Mouse (Mus musculus) erythroblast, embryonic 14.5 days (primary cell): ENCODE results near the gene Upb1. TPM values are rescaled to one million over a fixed set of nuclear protein-coding genes. Genes with fewer than 3 reads are reported as not detected.

ENCODE experiments used
- H3K27me3 ChIP-seq: 2 replicates; pipeline ENCODE4 v1.6.1; 2012; ENCODE audit warnings: inconsistent platforms; ENCODE audit not compliant: control insufficient read depth
- H3K36me3 ChIP-seq: 2 replicates; pipeline ENCODE4 v1.6.1; 2012; ENCODE audit warnings: mild to moderate bottlenecking, inconsistent platforms; ENCODE audit not compliant: control insufficient read depth
- H3K4me1 ChIP-seq: 2 replicates; pipeline ENCODE4 v1.6.1; 2012; ENCODE audit warnings: inconsistent platforms; ENCODE audit not compliant: control insufficient read depth
- H3K4me3 ChIP-seq: replicated peaks from 2 replicates; pipeline ENCODE3; 2012; ENCODE audit warnings: moderate library complexity, mild to moderate bottlenecking, inconsistent platforms
- H3K9me3 ChIP-seq: 2 replicates; pipeline ENCODE4 v1.6.1; 2012; ENCODE audit warnings: low read length, inconsistent platforms, mixed read lengths; ENCODE audit not compliant: control insufficient read depth
- GATA1 ChIP-seq: IDR thresholded peaks from 2 replicates; pipeline ENCODE4 v1.6.1; 2012; ENCODE audit warnings: low read length, inconsistent platforms, mixed read lengths
- TAL1 ChIP-seq: IDR thresholded peaks from 3 replicates; pipeline ENCODE4 v1.6.1; 2012; ENCODE audit warnings: low read length, inconsistent platforms, mixed read lengths
- polyA plus RNA-seq: library from polyadenylated mRNA; stranded (reverse); fragments of >175 nt; gene quantifications from 2 replicates; pipeline ENCODE4 v1.2.3, GENCODE M21; 2012

The Upb1 gene
- polyA plus RNA-seq, 1 experiment, result not detected

GRCm38 (mm10) chr10:75417363-75418042 is 16.6 kb downstream of the Upb1 start:
- TF ChIP-seq GATA1, result no peak
- no peak for TF ChIP-seq TAL1
- H3K27me3 ChIP-seq, result no peaks in the 10 kb centered on the region
- H3K36me3 ChIP-seq, result no peaks in the 10 kb centered on the region
- no peak overlapping the region for H3K4me3 ChIP-seq
- no peaks in the 10 kb centered on the region for H3K4me1 ChIP-seq
- no peaks in the 10 kb centered on the region for H3K9me3 ChIP-seq

DNA sequence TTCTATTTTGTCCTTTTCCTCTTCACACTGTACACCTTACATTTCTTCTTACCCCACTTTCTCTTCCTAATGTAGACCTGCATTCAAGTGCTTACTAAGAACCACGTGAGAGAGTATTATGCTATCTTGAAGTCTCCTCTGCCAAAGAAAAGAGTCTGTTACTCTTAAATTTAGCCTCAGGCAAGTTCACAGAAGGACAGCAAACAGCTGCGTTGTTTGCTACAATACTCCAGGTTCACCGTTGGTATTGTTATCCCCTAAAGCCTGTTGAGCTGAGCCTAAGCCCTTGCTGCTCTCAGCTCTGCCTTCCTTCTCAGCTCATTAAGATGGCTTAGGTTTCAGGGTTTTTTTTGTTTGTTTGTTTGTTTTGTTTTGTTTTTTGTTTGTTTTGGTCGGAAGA is 17.8 kb downstream of the Upb1 start:
- no peak for TF ChIP-seq GATA1

DNA sequence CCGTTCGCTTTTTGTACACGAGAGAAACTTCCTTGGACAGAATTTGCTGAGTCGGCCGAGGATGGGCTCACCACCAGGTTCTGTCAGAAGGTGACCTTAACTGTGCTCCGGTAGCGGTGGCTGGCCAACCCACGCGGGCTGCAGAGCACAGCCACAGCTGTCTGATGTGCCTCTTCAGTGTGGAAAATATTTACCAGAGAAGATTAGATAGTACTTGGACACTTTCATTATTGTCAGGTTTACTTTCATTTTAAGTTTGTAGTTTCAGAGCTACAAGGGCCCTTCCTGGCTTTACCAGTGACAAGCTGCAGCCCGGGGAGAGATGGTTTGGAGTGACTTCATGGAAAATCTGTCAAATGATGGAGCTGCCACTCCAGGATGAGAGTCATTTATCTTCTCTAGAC is 23.6 kb downstream of the Upb1 start:
- no peaks in the 10 kb centered on the region for H3K36me3 ChIP-seq
- H3K4me3 ChIP-seq, result no peak overlapping the region
- TF ChIP-seq TAL1 (no peak), GATA1 (no peak)
- 0 out of 2 replicates have a peak, but pooled peaks cover 2% of the 10 kb centered on the region for H3K9me3 ChIP-seq
- H3K27me3 ChIP-seq, result no peaks in the 10 kb centered on the region
- H3K4me1 ChIP-seq, result no peaks in the 10 kb centered on the region

More for the DNA sequence above, 17.8 kb downstream of the Upb1 start:
- Histone ChIP-seq H3K4me1 (no peaks in the 10 kb centered on the region), H3K9me3 (0 out of 2 replicates have a peak, but pooled peaks cover 2% of the 10 kb centered on the region), H3K36me3 (no peaks in the 10 kb centered on the region), H3K27me3 (no peaks in the 10 kb centered on the region), H3K4me3 (no peak overlapping the region)

DNA sequence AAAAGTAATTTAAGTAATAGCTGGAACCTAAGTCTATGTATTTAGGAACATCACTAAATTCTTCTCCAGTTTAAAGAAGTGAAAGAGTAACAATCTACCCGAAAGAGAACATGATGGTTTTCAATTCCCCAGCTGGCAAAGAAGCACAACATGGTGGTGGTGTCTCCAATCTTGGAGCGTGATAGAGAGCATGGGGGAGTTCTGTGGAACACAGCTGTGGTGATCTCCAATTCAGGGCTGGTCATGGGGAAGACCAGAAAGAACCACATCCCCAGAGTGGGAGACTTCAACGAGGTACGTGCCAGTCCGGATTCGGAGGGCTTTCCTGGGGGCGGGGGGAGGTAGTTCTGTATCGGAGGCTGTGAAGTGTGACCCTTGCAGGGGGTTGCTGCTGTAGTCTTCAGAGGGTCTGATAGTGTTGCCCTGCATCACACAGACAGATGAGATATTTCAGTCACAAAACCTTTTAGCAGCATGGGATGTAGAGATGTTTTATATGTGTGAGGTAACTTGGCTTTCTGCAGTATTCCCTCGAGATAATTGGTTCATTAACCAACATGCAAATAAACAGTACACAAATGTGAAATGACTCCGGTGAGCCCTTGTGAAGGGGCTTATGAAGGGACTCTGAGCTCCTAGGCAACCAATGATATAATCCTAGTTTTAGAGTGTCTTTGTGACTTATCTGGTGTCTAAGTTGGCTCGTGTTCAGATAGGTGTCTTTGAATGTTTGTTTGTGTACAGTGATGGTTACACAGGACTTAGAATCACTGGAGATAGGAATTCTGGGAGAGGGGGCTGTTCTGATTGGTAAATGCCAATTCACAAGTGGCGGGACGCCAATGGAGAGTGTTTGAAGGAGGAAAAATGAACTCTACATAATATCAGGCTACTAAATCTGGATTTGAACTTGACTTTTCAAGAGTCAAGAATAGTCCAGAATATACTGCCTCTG is 27.4 kb downstream of the Upb1 start:
- Histone ChIP-seq H3K4me1 (no peaks in the 10 kb centered on the region), H3K36me3 (no peaks in the 10 kb centered on the region), H3K4me3 (no peak overlapping the region), H3K9me3 (peaks cover 5% of the 10 kb centered on the region; the same call in 1 of the 2 replicates), H3K27me3 (no peaks in the 10 kb centered on the region)
- TF ChIP-seq GATA1 (no peak), TAL1 (no peak)

DNA sequence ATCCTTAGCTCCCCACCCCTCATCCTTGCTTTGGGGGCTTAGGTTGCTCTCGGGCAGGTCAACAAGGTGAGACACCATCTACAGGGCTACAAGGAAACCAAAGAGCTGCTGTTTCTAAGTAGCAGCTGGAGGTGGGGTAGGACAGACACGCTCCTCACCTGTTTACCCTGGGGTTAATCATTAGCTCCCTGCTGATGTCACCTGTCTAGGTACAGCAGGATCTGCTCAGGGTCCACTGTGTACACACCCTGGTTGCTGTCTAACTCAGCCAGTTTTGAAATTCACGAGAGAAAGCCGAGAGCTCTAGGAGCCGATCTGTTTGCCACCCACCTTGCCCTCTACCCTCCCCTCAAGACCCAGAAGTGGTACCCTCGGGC is 28.1 kb downstream of the Upb1 start:
- no peak overlapping the region for H3K4me3 ChIP-seq
- H3K9me3 ChIP-seq, result peaks cover 3% of the 10 kb centered on the region; the same call in 1 of the 2 replicates
- H3K27me3 ChIP-seq, result no peaks in the 10 kb centered on the region
- TF ChIP-seq TAL1 (no peak), GATA1 (no peak)
- no peaks in the 10 kb centered on the region for H3K36me3 ChIP-seq
- no peaks in the 10 kb centered on the region for H3K4me1 ChIP-seq

- Histone ChIP-seq H3K4me3 (no peak overlapping the region), H3K4me1 (no peaks in the 10 kb centered on the region), H3K9me3 (peaks cover 3% of the 10 kb centered on the region; the same call in 1 of the 2 replicates), H3K27me3 (no peaks in the 10 kb centered on the region), H3K36me3 (no peaks in the 10 kb centered on the region)
- no peak for TF ChIP-seq TAL1
- TF ChIP-seq GATA1, result no peak
Measured at GRCm38 (mm10) chr10:75429522-75430146, 28.7 kb downstream of the Upb1 start.

GRCm38 (mm10) chr10:75430147-75430537 is 29.2 kb downstream of the Upb1 start:
- Histone ChIP-seq H3K27me3 (no peaks in the 10 kb centered on the region), H3K9me3 (peaks cover 3% of the 10 kb centered on the region; the same call in 1 of the 2 replicates), H3K36me3 (no peaks in the 10 kb centered on the region), H3K4me1 (no peaks in the 10 kb centered on the region), H3K4me3 (no peak overlapping the region)
- no peak for TF ChIP-seq TAL1
- TF ChIP-seq GATA1, result no peak

DNA sequence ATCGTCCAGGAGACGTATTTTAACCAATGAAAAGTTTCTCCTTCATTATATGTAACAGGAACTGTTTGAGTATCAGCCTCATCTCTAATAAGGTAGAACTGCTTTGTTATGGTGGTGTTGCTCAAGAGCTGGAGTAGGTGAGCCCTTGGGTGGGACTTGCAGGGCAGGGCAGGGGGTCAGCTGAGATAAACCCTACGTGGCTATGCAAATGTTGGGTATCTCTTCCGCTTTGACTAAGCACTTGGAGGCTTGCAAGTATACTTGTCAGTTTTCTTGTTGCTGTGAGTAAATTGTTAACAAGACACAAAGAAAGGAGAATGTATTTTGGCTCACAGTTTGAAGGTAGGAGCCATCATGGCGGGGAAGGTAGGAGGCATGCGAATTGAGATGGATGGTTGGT is 29.7 kb downstream of the Upb1 start:
- Histone ChIP-seq H3K36me3 (no peaks in the 10 kb centered on the region), H3K27me3 (no peaks in the 10 kb centered on the region), H3K9me3 (peaks cover 3% of the 10 kb centered on the region; the same call in 1 of the 2 replicates), H3K4me1 (no peaks in the 10 kb centered on the region), H3K4me3 (no peak overlapping the region)
- TF ChIP-seq TAL1 (no peak), GATA1 (no peak)

DNA sequence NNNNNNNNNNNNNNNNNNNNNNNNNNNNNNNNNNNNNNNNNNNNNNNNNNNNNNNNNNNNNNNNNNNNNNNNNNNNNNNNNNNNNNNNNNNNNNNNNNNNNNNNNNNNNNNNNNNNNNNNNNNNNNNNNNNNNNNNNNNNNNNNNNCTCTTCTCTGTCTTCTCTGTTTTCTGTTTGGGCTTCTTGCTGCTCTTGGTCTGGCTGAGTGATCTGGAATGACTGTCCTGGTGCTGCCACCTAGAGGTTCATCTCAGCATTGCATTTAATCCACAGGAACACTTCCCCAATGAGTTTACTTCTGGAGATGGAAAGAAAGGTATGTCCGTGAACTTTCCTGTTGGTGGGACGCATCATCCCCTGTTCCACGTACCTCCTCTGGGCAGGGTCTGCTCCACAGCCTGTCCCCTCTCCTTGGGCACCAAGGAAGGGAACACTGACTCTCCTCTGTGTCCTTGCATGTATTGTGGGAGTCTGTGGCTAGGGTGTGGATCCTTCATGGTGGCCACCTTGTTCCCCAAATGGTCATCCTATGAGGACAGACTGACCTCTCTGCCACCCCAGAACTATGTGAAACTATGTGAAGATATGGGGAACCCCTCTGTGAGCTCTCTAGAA is 35.8 kb downstream of the Upb1 start:
- no peak for TF ChIP-seq GATA1
- no peak for TF ChIP-seq TAL1
- H3K36me3 ChIP-seq, result no peaks in the 10 kb centered on the region
- no peak overlapping the region for H3K4me3 ChIP-seq

More for the DNA sequence above, 35.8 kb downstream of the Upb1 start:
- no peaks in the 10 kb centered on the region for H3K27me3 ChIP-seq
- H3K9me3 ChIP-seq, result no peaks in the 10 kb centered on the region
- H3K4me1 ChIP-seq, result no peaks in the 10 kb centered on the region
